Mouse (Mus musculus): ENCODE data around the gene Scfd2. TPM values are rescaled to one million over a fixed set of nuclear protein-coding genes. Genes with fewer than 3 reads are reported as not detected.
A peak's percentile ranks its signal among the peaks of the same experiment; 100 is the strongest.

Gene Scfd2
- total and polyA plus RNA-seq, 2 experiments from 2014 or later: 20.5 to 29.1 TPM

DNA sequence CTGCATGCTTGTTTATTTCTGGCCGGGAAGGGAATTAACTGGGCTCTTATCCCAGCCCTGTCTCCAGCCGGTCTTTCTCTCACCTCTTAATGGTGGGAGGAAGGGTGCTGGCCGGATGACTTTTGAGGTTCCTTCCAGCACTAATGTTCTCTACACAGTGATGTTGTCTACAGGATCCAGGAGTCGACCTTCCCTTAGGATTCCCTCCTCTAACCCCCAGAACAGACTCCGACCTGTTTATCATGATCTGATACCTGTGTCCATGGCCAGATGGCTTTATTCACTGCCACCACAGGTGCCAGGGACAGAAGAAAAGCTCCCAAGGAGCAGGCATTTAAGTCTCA is 265.1 kb downstream of the Scfd2 start:
- Histone ChIP-seq H3K9ac (no peak overlapping the region), H3K36me3 (ENCODE audit: insufficient read depth) (no peaks in the 10 kb centered on the region), H3K4me3 (ENCODE audit: low read depth, low read length) (no peak overlapping the region), H3K27ac (ENCODE audit: low read depth, low read length) (no peak overlapping the region), H3K27me3 (ENCODE audit: insufficient read depth, low read length) (no peaks in the 10 kb centered on the region), H3K4me1 (ENCODE audit: insufficient read depth) (no peaks in the 10 kb centered on the region), H3K4me2 (ENCODE audit: low read depth) (no peak overlapping the region), H3K9me3 (ENCODE audit: low read length) (no peaks in the 10 kb centered on the region)
- WGBS: 50% methylated on average over 5 of the region's 5 CpGs
- DNase-seq: no peak
- no peak for TF ChIP-seq CTCF (IDR thresholded peaks at IDR 0.05; ENCODE audit: low read depth)
- ATAC-seq: no peak

- Histone ChIP-seq H3K27me3 (ENCODE audit: insufficient read depth, low read length) (no peaks in the 10 kb centered on the region), H3K4me3 (ENCODE audit: low read depth, low read length) (no peak overlapping the region), H3K36me3 (ENCODE audit: insufficient read depth) (no peaks in the 10 kb centered on the region), H3K9me3 (ENCODE audit: low read length) (no peaks in the 10 kb centered on the region), H3K4me1 (ENCODE audit: insufficient read depth) (peaks cover 1% of the 10 kb centered on the region), H3K4me2 (ENCODE audit: low read depth) (no peak overlapping the region), H3K27ac (ENCODE audit: low read depth, low read length) (no peak overlapping the region), H3K9ac (no peak overlapping the region)
- TF ChIP-seq CTCF (IDR thresholded peaks at IDR 0.05; ENCODE audit: low read depth): no peak
- DNase-seq (no peak), ATAC-seq (no peak)
- 37% methylated on average over 13 of the region's 13 CpGs for WGBS
Observed at GRCm38 (mm10) chr5:74265601-74266475, 265.7 kb downstream of the Scfd2 start.

- H3K4me3 ChIP-seq (ENCODE audit: low read depth, low read length): no peak overlapping the region
- H3K9ac ChIP-seq: no peak overlapping the region
- no peaks in the 10 kb centered on the region for H3K27me3 ChIP-seq (ENCODE audit: insufficient read depth, low read length)
- WGBS: 70% methylated on average over 6 of the region's 6 CpGs
- H3K4me1 ChIP-seq (ENCODE audit: insufficient read depth): peaks cover 8% of the 10 kb centered on the region
- H3K9me3 ChIP-seq (ENCODE audit: low read length): no peaks in the 10 kb centered on the region
- H3K4me2 ChIP-seq (ENCODE audit: low read depth): no peak overlapping the region
- TF ChIP-seq CTCF (IDR thresholded peaks at IDR 0.05; ENCODE audit: low read depth): no peak
- DNase-seq (no peak), ATAC-seq (no peak)
- H3K36me3 ChIP-seq (ENCODE audit: insufficient read depth): no peaks in the 10 kb centered on the region
- no peak overlapping the region for H3K27ac ChIP-seq (ENCODE audit: low read depth, low read length)
Observed at GRCm38 (mm10) chr5:74265151-74265550, 266.4 kb downstream of the Scfd2 start.

- H3K27ac ChIP-seq (ENCODE audit: low read depth, low read length): no peak overlapping the region
- H3K36me3 ChIP-seq (ENCODE audit: insufficient read depth): no peaks in the 10 kb centered on the region
- H3K27me3 ChIP-seq (ENCODE audit: insufficient read depth, low read length): no peaks in the 10 kb centered on the region
- no peak for ATAC-seq
- no peak overlapping the region for H3K9ac ChIP-seq
- no peaks in the 10 kb centered on the region for H3K9me3 ChIP-seq (ENCODE audit: low read length)
- no peak for DNase-seq
- TF ChIP-seq CTCF (IDR thresholded peaks at IDR 0.05; ENCODE audit: low read depth): no peak
- H3K4me3 ChIP-seq (ENCODE audit: low read depth, low read length): no peak overlapping the region
- peaks cover 11% of the 10 kb centered on the region for H3K4me1 ChIP-seq (ENCODE audit: insufficient read depth)
- H3K4me2 ChIP-seq (ENCODE audit: low read depth): no peak overlapping the region
- WGBS: 84% methylated on average over 4 of the region's 4 CpGs
Observed at GRCm38 (mm10) chr5:74264541-74264940, 267.0 kb downstream of the Scfd2 start.

DNA sequence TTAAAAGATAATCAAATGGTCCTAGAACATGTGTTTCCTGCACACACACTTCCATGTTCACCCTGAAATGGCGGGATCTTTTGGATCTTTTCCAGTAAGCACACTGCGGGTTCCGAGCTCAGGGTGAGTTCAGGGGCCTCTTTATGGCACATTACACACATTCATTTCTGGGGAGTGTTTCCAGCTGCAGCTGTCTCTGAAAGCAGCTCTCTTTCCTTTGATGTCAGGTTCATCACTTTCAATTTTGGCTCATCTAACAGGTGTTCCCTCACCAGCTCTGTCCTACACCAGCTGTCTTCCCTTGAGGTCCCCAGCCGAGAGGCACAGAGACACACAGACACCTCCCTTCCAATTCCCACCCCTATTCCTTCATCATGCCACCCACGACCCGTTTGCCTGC is 270.5 kb downstream of the Scfd2 start:
- 35% methylated on average over 6 of the region's 6 CpGs for WGBS
- DNase-seq (no peak), ATAC-seq (no peak)

GRCm38 (mm10) chr5:74260378-74260809 is 271.2 kb downstream of the Scfd2 start:
- Histone ChIP-seq H3K27ac (ENCODE audit: low read depth, low read length) (0 out of 2 replicates have a peak overlapping the region, but pooled peaks have one; percentile 21), H3K4me2 (ENCODE audit: low read depth) (no peak overlapping the region), H3K4me1 (ENCODE audit: insufficient read depth) (peaks cover 11% of the 10 kb centered on the region), H3K27me3 (ENCODE audit: insufficient read depth, low read length) (no peaks in the 10 kb centered on the region), H3K9me3 (ENCODE audit: low read length) (no peaks in the 10 kb centered on the region), H3K4me3 (ENCODE audit: low read depth, low read length) (no peak overlapping the region), H3K36me3 (ENCODE audit: insufficient read depth) (no peaks in the 10 kb centered on the region), H3K9ac (no peak overlapping the region)
- no peak for TF ChIP-seq CTCF (IDR thresholded peaks at IDR 0.05; ENCODE audit: low read depth)
- DNase-seq (no peak), ATAC-seq (peak; percentile 70)
- 50% methylated on average over 9 of the region's 9 CpGs for WGBS

More for the DNA sequence above, 270.5 kb downstream of the Scfd2 start:
- Histone ChIP-seq H3K9ac (no peak overlapping the region), H3K27me3 (ENCODE audit: insufficient read depth, low read length) (no peaks in the 10 kb centered on the region), H3K36me3 (ENCODE audit: insufficient read depth) (no peaks in the 10 kb centered on the region), H3K4me2 (ENCODE audit: low read depth) (no peak overlapping the region), H3K27ac (ENCODE audit: low read depth, low read length) (no peak overlapping the region), H3K4me1 (ENCODE audit: insufficient read depth) (peaks cover 11% of the 10 kb centered on the region), H3K4me3 (ENCODE audit: low read depth, low read length) (no peak overlapping the region), H3K9me3 (ENCODE audit: low read length) (no peaks in the 10 kb centered on the region)
- TF ChIP-seq CTCF (IDR thresholded peaks at IDR 0.05; ENCODE audit: low read depth): no peak

DNA sequence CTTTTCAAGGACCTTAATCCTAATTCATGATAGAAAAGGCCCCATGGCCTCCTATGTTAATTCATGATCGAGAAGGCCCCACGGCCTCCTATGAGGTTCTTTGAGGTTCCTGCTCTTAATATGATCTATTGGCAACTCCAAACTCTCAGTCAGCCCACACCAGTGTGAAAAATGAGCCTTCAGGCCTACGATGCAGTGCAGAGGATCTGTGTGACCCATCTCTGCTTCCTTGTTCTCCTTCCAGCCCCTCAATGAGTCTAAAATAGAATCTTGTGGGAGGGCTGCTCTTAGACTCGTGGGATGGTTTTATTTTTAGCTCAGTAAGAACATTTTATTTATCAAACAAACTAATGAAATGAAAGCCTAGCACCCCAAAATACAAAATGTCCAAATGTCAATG is 274.9 kb downstream of the Scfd2 start:
- H3K36me3 ChIP-seq (ENCODE audit: insufficient read depth): no peaks in the 10 kb centered on the region
- H3K4me3 ChIP-seq (ENCODE audit: low read depth, low read length): no peak overlapping the region
- peaks cover 11% of the 10 kb centered on the region for H3K4me1 ChIP-seq (ENCODE audit: insufficient read depth)
- no peak overlapping the region for H3K9ac ChIP-seq
- H3K4me2 ChIP-seq (ENCODE audit: low read depth): no peak overlapping the region
- 73% methylated on average over 4 of the region's 4 CpGs for WGBS
- DNase-seq: no peak
- ATAC-seq: no peak
- H3K9me3 ChIP-seq (ENCODE audit: low read length): no peaks in the 10 kb centered on the region
- H3K27me3 ChIP-seq (ENCODE audit: insufficient read depth, low read length): no peaks in the 10 kb centered on the region
- no peak for TF ChIP-seq CTCF (IDR thresholded peaks at IDR 0.05; ENCODE audit: low read depth)
- no peak overlapping the region for H3K27ac ChIP-seq (ENCODE audit: low read depth, low read length)

All from forebrain, postnatal 0 days (tissue).